Mouse (Mus musculus): ENCODE measurements at regions not wholly inside any gene's neighbourhood (a gene's known extent, or its start where the extent isn't known, plus 50 kb on each side); places are given as distances from the start of the nearest gene placed in this dataset.
A peak's percentile ranks its signal among the peaks of the same experiment; 100 is the strongest.

DNA sequence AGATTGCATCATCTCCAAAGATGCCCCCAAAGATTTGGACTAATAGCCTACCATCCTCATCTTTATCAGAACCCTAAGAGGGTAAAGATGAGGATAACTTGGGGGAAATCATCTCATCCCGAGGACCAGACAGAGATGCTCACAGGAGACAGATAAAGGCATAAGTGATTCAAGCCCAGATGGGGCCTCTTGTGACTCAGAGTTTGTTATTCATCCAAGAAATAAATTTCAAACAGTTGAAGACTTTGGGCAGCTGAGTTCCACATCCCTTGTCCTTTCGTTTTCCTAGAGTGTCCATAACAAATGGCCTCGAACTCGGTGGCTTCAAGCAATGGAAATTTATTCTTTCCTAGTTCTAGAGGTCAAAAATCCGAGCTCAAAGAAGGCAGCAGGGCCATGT is 485.1 kb upstream of the Gm10131 start:
- no peak for ATAC-seq (replicated peaks; ENCODE audit: low FRiP score, low TSS enrichment, poor library complexity, severe bottlenecking)

DNA sequence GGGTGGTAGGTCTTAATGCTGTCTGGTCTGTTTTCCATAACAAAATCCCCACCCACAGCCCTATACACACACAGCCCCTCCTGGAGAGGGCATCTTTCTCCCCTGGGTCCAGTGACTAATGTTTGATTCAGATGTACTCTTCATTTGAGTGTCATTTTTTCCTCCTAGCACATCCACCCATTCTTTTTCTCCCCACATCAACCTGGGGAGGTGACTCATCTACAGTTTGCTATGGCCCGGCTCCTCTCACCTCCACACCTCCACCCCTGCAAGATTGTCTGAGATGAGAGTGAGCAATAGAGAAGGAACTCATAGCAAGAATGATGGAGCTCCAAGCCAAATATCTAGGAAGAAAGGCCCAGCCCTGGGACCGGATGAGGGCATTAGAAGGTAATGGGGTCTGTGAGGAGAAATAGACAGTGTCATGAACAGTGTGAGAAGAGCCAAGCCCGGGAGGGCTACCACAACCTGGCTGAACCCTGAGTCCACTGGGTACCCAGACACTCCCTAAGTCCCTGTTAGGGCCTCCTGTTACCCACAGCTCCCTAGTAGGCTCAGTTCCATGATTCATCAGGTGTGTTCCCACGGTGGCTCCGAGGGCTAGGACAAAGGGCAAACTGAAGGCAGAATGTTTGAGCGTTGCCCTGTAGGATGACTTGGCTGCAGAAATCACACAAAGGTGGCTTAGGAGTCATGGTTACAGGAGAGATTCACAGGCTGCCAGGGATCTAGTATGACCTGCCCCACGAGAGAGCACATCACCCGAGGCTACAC is 479.6 kb upstream of the Gm10131 start:
- ATAC-seq (replicated peaks; ENCODE audit: low FRiP score, low TSS enrichment, poor library complexity, severe bottlenecking): no peak

DNA sequence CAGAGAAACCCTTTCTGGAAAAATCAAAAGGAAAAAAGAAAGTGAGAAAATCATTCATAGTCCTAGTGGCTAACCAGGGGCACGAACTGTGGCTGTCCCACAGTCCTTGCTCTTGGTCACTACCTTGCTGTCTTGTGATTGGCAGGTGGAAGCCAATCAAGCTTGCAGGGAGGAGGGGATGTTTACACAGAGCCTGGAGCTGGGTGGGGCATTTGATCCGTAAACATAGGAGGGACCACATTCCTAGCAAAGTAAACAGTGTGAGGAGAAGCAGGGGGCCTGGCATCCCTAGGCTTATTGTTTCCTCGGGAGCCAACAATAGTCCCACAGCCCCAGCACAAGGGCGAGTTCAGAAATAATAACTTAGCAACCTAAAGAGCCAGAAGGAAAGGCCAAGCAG is 466.5 kb upstream of the Gm10131 start:
- no peak for ATAC-seq (replicated peaks; ENCODE audit: low FRiP score, low TSS enrichment, poor library complexity, severe bottlenecking)

- ATAC-seq (replicated peaks; ENCODE audit: low FRiP score, low TSS enrichment, poor library complexity, severe bottlenecking): no peak
Measured at GRCm38 (mm10) chr8:34574009-34574408, 462.5 kb upstream of the Gm10131 start.

DNA sequence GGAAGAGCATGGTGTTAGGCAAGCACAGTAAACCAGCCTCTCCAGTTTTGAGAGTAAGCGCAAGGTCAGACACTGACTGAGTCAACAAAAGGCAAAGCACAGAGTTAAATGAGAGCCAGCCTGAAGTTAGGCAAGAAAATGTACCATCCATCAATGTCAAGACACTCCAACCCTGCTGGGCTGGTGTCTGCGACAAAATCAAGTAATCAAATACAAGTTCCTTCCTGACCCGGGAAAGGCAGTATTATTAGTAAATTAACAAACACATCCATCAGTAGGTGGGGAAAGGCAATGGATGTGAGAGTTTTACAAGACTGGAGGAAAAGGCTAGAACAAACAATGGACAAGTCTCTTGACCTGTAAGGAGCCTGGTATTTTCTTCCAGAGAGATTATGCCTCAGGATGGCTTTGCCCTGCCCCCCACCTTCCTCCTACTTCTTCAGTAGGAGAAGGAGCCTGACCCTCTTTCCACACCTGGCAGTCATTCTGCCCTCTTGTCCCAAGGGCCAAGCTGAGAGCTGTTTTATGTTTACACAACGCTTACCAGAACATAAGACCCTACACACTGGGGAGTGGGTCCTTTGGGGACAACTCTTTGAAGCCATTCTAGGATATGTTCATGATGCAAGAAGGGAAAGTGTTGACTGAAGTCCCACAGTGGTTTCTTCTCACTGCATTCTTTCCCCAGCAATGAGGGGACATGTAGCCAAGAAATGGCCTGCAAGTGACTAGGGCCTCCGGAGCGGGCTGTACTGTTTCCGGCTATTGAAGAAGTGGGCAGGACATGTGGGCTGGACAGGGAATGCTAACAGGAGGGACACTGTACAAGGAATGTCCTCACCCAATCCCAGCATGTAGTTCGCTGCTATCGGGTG is 461.7 kb upstream of the Gm10131 start:
- ATAC-seq (replicated peaks; ENCODE audit: low FRiP score, low TSS enrichment, poor library complexity, severe bottlenecking): no peak

DNA sequence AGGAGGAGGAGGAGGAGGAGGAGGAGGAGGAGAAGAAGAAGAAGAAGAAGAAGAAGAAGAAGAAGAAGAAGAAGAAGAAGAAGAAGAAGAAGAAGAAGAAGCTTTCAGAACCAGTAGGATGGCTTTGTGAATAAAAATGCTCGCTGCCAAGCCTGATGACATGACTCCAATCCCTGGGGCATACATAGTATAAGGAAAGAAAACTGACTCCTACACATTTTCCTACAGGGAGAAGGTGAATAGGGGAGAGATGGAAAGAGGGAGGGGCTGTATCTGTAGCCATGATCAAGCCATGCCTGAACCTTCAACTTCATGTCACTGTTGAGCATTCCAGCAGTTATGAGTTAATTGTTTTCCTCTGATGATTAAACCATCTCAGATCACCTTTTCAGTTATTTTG is 460.2 kb upstream of the Gm10131 start:
- no peak for ATAC-seq (replicated peaks; ENCODE audit: low FRiP score, low TSS enrichment, poor library complexity, severe bottlenecking)

DNA sequence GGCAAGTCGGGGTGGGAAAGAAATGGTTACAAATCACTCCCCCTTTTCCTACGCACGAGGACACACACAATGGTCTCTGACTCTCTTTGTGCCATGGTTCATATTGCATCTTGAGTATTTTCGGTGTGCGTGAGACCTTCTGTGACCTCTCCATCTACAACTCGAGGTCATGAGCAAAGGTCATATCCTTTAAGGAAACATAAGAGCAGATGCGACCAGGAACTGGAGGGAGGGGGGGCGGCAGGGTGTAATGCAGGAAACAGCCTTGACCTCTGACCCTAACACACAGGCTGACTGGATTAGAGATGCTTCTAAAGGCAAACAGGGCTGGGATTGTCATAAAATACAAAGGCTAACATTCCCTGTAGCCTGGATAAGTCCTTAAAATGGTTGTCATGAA is 450.7 kb upstream of the Gm10131 start:
- ATAC-seq (replicated peaks; ENCODE audit: low FRiP score, low TSS enrichment, poor library complexity, severe bottlenecking): no peak

DNA sequence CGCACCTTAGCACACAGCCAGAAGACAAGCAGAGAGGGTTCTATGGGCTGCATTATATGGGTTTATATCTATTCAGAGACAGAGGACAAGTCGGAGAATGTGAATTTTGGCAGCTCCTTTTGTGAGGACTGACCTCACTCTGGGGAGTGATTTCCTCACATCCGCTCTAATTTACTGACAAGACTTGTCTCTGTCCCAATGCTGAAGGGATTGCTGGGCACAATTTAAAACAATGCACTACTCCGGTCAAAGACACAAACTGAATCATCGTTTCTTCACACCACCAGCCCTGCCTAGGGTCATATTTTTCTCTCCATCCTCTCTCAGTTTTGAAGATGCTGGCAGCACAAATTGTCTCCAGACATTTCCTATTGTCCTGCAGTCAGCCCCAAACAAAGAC is 438.2 kb upstream of the Gm10131 start:
- no peak for ATAC-seq (replicated peaks; ENCODE audit: low FRiP score, low TSS enrichment, poor library complexity, severe bottlenecking)

DNA sequence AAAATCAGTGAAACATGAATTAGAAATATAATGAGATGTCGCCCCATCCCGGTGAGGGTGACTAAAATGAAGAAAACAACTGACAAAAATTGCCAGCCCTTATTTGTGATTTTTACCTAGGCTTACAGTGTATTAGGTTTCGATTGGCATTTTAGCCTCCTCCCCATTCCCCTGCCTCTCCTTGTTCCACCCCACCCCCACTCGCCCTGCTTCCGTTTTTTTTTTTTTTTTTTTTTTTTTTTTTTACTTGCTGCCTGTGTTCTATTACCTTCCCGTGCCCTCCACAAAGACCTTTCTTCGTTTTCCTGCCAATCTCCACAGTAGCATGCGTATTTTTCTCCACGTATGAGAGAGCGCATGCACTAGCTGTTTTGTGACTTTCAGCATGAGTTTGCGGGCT is 435.3 kb upstream of the Gm10131 start:
- ATAC-seq (replicated peaks; ENCODE audit: low FRiP score, low TSS enrichment, poor library complexity, severe bottlenecking): no peak

- ATAC-seq (replicated peaks; ENCODE audit: low FRiP score, low TSS enrichment, poor library complexity, severe bottlenecking): no peak
Measured at GRCm38 (mm10) chr8:34542361-34543038, 431.0 kb upstream of the Gm10131 start.

GRCm38 (mm10) chr8:34539232-34539631 is 427.7 kb upstream of the Gm10131 start:
- no peak for ATAC-seq (replicated peaks; ENCODE audit: low FRiP score, low TSS enrichment, poor library complexity, severe bottlenecking)

- no peak for ATAC-seq (replicated peaks; ENCODE audit: low FRiP score, low TSS enrichment, poor library complexity, severe bottlenecking)
Measured at GRCm38 (mm10) chr8:34535434-34535833, 423.9 kb upstream of the Gm10131 start.

GRCm38 (mm10) chr8:34533421-34533820 is 421.9 kb upstream of the Gm10131 start:
- no peak for ATAC-seq (replicated peaks; ENCODE audit: low FRiP score, low TSS enrichment, poor library complexity, severe bottlenecking)

- no peak for ATAC-seq (replicated peaks; ENCODE audit: low FRiP score, low TSS enrichment, poor library complexity, severe bottlenecking)
Measured at GRCm38 (mm10) chr8:34530896-34531679, 419.6 kb upstream of the Gm10131 start.

DNA sequence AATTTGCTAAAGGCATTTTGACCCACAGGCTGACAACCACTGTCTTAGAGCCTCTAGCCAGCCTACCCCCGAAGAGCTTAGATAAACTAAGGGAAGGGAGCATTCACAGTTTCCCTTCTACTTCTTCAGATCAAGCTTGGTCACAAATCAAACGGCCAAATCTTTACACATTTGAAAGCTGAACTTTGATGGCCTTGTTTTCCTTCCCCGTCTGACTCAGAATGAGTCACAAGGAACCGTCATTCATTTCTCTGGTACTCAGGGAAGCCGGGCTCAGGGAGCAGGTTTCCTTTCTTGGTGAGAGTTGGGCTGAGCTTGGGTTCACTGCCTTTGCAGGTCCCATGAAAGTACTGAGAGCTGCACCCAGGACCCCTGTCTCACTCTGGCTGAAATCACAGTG is 418.5 kb upstream of the Gm10131 start:
- ATAC-seq (replicated peaks; ENCODE audit: low FRiP score, low TSS enrichment, poor library complexity, severe bottlenecking): no peak

- no peak for ATAC-seq (replicated peaks; ENCODE audit: low FRiP score, low TSS enrichment, poor library complexity, severe bottlenecking)
Measured at GRCm38 (mm10) chr8:34529452-34529851, 417.9 kb upstream of the Gm10131 start.

GRCm38 (mm10) chr8:34528213-34528612 is 416.7 kb upstream of the Gm10131 start:
- ATAC-seq (replicated peaks; ENCODE audit: low FRiP score, low TSS enrichment, poor library complexity, severe bottlenecking): no peak

GRCm38 (mm10) chr8:34525231-34525630 is 413.7 kb upstream of the Gm10131 start:
- ATAC-seq (replicated peaks; ENCODE audit: low FRiP score, low TSS enrichment, poor library complexity, severe bottlenecking): no peak

GRCm38 (mm10) chr8:34523849-34524248 is 412.3 kb upstream of the Gm10131 start:
- ATAC-seq (replicated peaks; ENCODE audit: low FRiP score, low TSS enrichment, poor library complexity, severe bottlenecking): no peak

- ATAC-seq (replicated peaks; ENCODE audit: low FRiP score, low TSS enrichment, poor library complexity, severe bottlenecking): peak; percentile 57
Measured at GRCm38 (mm10) chr8:34521316-34521715, 409.8 kb upstream of the Gm10131 start.
